Mouse (Mus musculus) urinary bladder, postnatal 0 days (tissue): Measurements from ENCODE around the gene Xrn2. TPM values are rescaled to one million over a fixed set of nuclear protein-coding genes. Genes with fewer than 3 reads are reported as not detected.

Source experiments
- polyA plus RNA-seq: library from polyadenylated mRNA; unstranded; fragments of >200 nt; fragmentation: Nextera tagmentation; extraction: Ambion mirVana; gene quantifications from 2 replicates; pipeline ENCODE4 v1.2.1, GENCODE M21; 2015

Gene Xrn2
- 38.3 and 42.6 TPM in 2 replicates for polyA plus RNA-seq

DNA sequence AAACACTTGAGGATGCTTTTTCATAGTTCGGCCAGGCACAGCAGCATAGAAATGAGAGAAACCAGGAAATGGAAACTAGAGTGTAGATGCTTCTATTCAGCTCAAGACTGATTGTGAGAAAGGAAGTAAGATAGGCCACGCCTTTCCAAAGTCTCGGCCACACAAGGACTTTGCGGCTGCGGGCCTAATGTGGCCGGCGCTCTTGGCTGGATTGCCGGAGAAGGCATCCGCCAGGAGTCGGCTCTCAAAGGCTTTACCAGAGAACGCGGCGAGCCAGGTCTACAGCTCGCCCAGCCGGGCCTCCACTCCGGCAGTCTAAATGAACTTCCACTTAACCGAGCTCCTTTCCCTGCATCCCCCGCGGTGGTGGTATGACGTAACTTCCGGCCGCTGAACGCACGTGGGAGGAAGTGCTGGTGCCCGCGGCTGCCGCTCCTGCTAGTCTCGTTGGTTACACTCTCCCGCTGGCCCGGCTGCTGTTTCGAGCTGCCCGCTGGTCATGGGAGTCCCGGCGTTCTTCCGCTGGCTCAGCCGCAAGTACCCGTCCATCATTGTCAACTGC, at the start of gene Xrn2:
Gene Xrn2, plus strand, starts transcription at position 374 of the 562 bp plus-strand sequence.

DNA sequence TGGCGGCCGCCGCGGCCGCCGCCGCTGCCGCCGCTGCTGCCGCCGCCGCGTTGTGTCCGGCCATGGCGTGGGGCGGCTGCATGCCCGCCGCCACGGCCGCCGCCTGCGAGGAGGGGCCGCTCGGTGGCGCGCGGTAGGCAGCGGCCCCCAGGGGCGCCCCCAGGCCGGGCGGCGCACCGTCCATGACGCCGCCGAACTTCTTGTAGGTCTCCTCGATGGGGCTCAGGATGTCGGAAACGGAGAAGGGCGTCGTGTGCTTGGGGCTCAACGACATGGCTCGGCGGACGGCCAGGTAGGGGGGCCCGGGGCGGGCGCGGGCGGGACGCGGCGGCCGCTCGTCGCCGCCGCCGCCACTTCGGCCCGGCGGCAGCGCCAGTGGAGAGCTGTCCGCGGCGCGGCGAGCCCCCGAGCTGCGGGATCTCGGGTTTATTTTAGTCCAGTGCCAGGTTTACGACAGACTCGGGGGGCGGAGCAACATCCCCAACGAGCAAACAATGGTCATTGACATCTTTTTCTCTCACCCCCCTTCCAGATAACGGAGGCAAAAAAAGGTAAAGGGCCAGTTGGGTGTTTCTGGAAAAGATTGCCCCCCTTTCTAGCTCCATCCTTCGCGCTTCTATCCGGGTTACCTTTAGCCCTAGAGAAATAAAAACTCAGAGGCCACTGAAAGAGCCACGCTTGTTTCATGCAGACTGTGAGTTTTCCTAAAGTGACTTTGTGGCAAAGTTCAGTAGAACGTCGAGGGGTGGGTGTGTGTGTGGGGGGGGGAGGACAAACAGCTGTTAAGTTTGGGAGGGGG, 72.5 kb downstream of the Xrn2 start, which contains the start of gene Nkx2-4:
Gene Nkx2-4, minus strand, starts transcription at position 374 of the 799 bp plus-strand sequence.

Other genes with a start within 250 kb of the Xrn2 start
- 28.3 and 34.2 TPM in 2 replicates for gene Kiz, start 157.1 kb upstream of the Xrn2 start, polyA plus RNA-seq
- not detected in 2 replicates for gene Nkx2-4, start 72.4 kb downstream of the Xrn2 start, polyA plus RNA-seq
- gene Nkx2-2, start 181.2 kb downstream of the Xrn2 start, polyA plus RNA-seq, result not detected in 2 replicates